Mouse (Mus musculus) heart, embryonic 11.5 days (tissue): Measurements from ENCODE around the gene Serpinb3a. TPM values are rescaled to one million over a fixed set of nuclear protein-coding genes. Genes with fewer than 3 reads are reported as not detected.
A peak's percentile ranks its signal among the peaks of the same experiment; 100 is the strongest.

Source experiments
- ATAC-seq: fragments of 200-750 bp; cut with Nextera tagmentation; replicated peaks from 2 replicates; pipeline ENCODE4 v1.8.0; 2017; ENCODE audit warnings: moderate library complexity; ENCODE audit not compliant: insufficient number of reproducible peaks, low FRiP score, low TSS enrichment
- H3K27ac ChIP-seq: fragments of 300-500 bp; sonication (generic); 2 replicates; pipeline ENCODE4 v1.5.1; 2014; ENCODE audit warnings: mild to moderate bottlenecking, low read depth, low read length
- H3K27me3 ChIP-seq: fragments of 300-500 bp; sonication (generic); 2 replicates; pipeline ENCODE4 v1.6.1; 2014; ENCODE audit warnings: mild to moderate bottlenecking, low read length, mixed read lengths; ENCODE audit not compliant: control insufficient read depth, insufficient read depth
- H3K36me3 ChIP-seq: fragments of 300-500 bp; sonication (generic); 2 replicates; pipeline ENCODE4 v1.6.1; 2014; ENCODE audit warnings: mild to moderate bottlenecking, low read length, moderate library complexity, mixed read lengths; ENCODE audit not compliant: control insufficient read depth, insufficient read depth
- H3K4me1 ChIP-seq: fragments of 300-500 bp; sonication (generic); 2 replicates; pipeline ENCODE4 v1.6.1; 2014; ENCODE audit warnings: low read length; ENCODE audit not compliant: control insufficient read depth, insufficient read depth
- H3K4me2 ChIP-seq: fragments of 300-500 bp; sonication (generic); 2 replicates; pipeline ENCODE4 v1.6.1; 2014; ENCODE audit warnings: mild to moderate bottlenecking, moderate library complexity
- H3K4me3 ChIP-seq: fragments of 300-500 bp; sonication (generic); 2 replicates; pipeline ENCODE4 v1.5.1; 2014; ENCODE audit warnings: low read depth, low read length
- H3K9ac ChIP-seq: fragments of 300-500 bp; sonication (generic); 2 replicates; pipeline ENCODE4 v1.6.1; 2014; ENCODE audit warnings: mild to moderate bottlenecking, low read depth, low read length, moderate library complexity
- H3K9me3 ChIP-seq: fragments of 300-500 bp; sonication (generic); replicated peaks from 2 replicates; pipeline ENCODE4 v1.6.1; 2016; ENCODE audit warnings: low read length; ENCODE audit not compliant: control insufficient read depth
- WGBS: fragments of 180-500 bp; shearing (Covaris S2); extraction: QIAGEN DNeasy Blood & Tissue Kit; methylation state at CpG from one replicate; pipeline ENCODE4 v1.1.7; 2014; ENCODE audit not compliant: insufficient replicate concordance; 5-methylcytosine and 5-hydroxymethylcytosine counted together
- polyA plus RNA-seq: library from polyadenylated mRNA; unstranded; fragments of >200 nt; fragmentation: Nextera tagmentation; extraction: Ambion mirVana; gene quantifications from 2 replicates; pipeline ENCODE4 v1.2.1, GENCODE M21; 2014

Serpinb3a gene
- polyA plus RNA-seq, 1 experiment from 2014 or later: not detected

GRCm38 (mm10) chr1:107000424-107000823, 51.7 kb downstream of the Serpinb3a start:
- H3K9ac ChIP-seq: no peak overlapping the region
- H3K4me1 ChIP-seq: no peaks in the 10 kb centered on the region
- H3K4me2 ChIP-seq: no peak overlapping the region
- peak; percentile 86; the same call in 1 of the 2 replicates for ATAC-seq
- H3K4me3 ChIP-seq: no peak overlapping the region
- WGBS: 47% methylated on average over 13 of the region's 13 CpGs
- H3K36me3 ChIP-seq: no peaks in the 10 kb centered on the region
- H3K9me3 ChIP-seq: no peaks in the 10 kb centered on the region
- H3K27ac ChIP-seq: no peak overlapping the region
- H3K27me3 ChIP-seq: no peaks in the 10 kb centered on the region

Other genes with a start within 250 kb of the Serpinb3a start
- gene Serpinb5, start 191.1 kb downstream of the Serpinb3a start, polyA plus RNA-seq: 0.24 TPM in 1 of 2 replicates, not detected in the other
- 0.18 and 0.24 TPM in 2 replicates for gene Serpinb12, start 117.9 kb downstream of the Serpinb3a start, polyA plus RNA-seq
- gene Serpinb13, start 71.3 kb downstream of the Serpinb3a start, polyA plus RNA-seq: not detected in 2 replicates
- gene Serpinb3d, start 31.2 kb upstream of the Serpinb3a start, polyA plus RNA-seq: not detected in 2 replicates
- gene Serpinb3b, start 226.1 kb upstream of the Serpinb3a start, polyA plus RNA-seq: not detected in 2 replicates
- not detected in 2 replicates for gene Serpinb3c, start 226.1 kb upstream of the Serpinb3a start, polyA plus RNA-seq